Mouse (Mus musculus): Measurements from ENCODE around the gene Agtrap. TPM values are rescaled to one million over a fixed set of nuclear protein-coding genes. Genes with fewer than 3 reads are reported as not detected.

The Agtrap gene
- polyA plus RNA-seq, 1 experiment = 20.9 TPM

DNA sequence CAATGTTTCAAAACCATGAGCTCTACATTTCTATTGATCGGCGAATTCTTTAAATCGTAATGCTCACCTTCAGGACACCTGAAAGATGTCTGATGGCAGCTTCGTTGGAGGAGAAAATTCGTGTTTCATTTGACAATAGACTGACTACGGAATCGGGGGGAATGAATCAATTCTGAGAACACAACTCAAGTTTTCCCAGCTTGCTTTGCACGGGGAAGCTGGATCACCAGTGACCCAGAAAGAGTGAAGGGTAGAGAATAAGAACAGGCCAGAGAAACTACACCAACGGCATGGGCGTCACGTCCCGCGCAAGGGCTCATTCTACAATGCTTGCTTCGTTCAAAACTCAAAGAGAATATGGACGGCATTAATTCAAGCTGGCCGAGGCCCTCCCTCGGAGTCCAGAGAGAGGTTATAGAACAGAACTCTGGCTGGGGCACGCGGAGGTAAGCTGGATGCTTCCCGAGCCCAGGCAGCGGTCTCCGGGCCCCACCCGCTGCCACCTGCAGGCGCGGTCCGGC, 49.7 kb downstream of the Agtrap start:
- 6% methylated on average over 26 of the region's 26 CpGs for WGBS
- H3K4me1 ChIP-seq (ENCODE audit: control insufficient read depth, insufficient read depth, low read length) = peaks cover 3% of the 10 kb centered on the region; the same call in 1 of the 2 replicates
- H3K27ac ChIP-seq (ENCODE audit: control insufficient read depth, insufficient read depth, low read depth, low read length, poor library complexity) = peak overlapping the region; percentile 93
- TF ChIP-seq CTCF (IDR thresholded peaks at IDR 0.05; ENCODE audit: control insufficient read depth, insufficient read depth, low read length) (no peak), POLR2A (IDR thresholded peaks at IDR 0.05; ENCODE audit: borderline replicate concordance, control insufficient read depth, low read depth, low read length) (no peak)
- H3K4me3 ChIP-seq (replicated peaks; ENCODE audit: control insufficient read depth, low read depth, low read length) = peak overlapping the region; percentile 85

DNA sequence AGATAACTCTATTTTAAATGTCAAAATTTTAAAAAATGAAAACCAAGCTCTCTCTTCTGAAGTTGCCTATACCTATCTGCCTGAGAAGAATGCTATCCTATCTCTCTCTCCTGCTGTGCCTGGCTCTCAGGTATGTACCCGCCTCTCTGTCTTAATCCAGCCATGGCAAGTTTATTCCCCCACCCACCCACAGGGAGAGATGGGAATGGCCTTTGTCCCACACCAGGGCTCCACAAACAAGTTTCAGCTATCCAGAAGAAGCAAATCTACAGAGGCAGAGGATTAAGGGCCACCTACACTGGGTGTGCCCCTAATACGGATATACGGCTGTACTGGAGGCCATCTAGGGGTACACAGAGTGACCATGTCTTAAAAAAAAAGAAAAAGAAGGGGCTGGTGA, 52.4 kb downstream of the Agtrap start:
- no peak for TF ChIP-seq CTCF (IDR thresholded peaks at IDR 0.05; ENCODE audit: control insufficient read depth, insufficient read depth, low read length)
- no peak for TF ChIP-seq POLR2A (IDR thresholded peaks at IDR 0.05; ENCODE audit: borderline replicate concordance, control insufficient read depth, low read depth, low read length)
- WGBS = 78% methylated on average over 3 of the region's 3 CpGs
- H3K4me1 ChIP-seq (ENCODE audit: control insufficient read depth, insufficient read depth, low read length) = peaks cover 1% of the 10 kb centered on the region; the same call in 1 of the 2 replicates
- H3K27ac ChIP-seq (ENCODE audit: control insufficient read depth, insufficient read depth, low read depth, low read length, poor library complexity) = no peak overlapping the region
- no peak overlapping the region for H3K4me3 ChIP-seq (replicated peaks; ENCODE audit: control insufficient read depth, low read depth, low read length)

DNA sequence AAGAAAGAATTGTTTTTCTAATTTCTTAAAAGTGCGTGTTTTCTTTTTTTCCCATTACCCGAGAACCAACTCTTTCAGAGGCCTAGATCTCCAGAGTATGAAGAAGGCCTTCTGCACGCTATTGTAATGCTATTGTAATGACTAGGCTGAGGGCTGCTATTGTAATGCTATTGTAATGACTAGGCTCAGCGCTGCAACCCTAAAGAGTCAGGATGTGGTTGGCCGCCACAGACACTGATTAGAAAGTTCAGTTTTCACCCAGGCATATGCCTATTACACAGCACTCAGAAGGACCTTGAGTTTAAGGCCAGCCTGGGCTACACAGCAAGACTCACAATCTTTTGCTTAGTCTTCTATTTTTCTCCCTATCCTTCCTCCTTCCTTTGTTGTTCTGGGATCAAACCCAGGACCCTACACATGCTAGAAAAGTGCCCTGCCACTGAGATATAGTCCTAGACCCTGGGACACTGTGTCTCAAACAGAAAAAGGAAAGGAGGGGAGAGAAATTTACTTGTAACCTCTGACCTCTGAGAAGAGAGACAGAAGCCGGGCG, 53.9 kb downstream of the Agtrap start:
- no peak for TF ChIP-seq POLR2A (IDR thresholded peaks at IDR 0.05; ENCODE audit: borderline replicate concordance, control insufficient read depth, low read depth, low read length)
- TF ChIP-seq CTCF (IDR thresholded peaks at IDR 0.05; ENCODE audit: control insufficient read depth, insufficient read depth, low read length) = no peak
- H3K4me1 ChIP-seq (ENCODE audit: control insufficient read depth, insufficient read depth, low read length) = no peaks in the 10 kb centered on the region
- 53% methylated on average over 7 of the region's 7 CpGs for WGBS
- no peak overlapping the region for H3K27ac ChIP-seq (ENCODE audit: control insufficient read depth, insufficient read depth, low read depth, low read length, poor library complexity)
- H3K4me3 ChIP-seq (replicated peaks; ENCODE audit: control insufficient read depth, low read depth, low read length) = no peak overlapping the region

DNA sequence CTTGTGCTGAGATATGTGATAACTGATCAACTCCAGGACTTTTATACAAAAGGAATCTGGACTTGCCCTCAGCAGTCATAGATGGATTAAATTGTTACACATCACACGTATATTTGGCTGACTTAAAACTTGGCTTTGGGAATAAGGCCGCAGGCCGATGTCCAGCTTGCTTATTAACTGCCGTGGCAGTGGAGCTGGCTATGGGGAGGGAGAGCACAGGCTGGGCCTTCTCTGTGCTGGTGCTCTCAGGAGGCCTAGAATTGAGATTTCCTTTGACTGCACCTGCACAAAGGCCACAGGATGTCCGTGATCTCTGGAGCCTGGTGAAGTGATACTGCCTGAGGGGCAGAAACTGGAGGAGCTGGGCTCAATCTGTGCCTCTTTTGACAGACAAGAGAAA, 57.3 kb downstream of the Agtrap start:
- Histone ChIP-seq H3K27ac (ENCODE audit: control insufficient read depth, insufficient read depth, low read depth, low read length, poor library complexity) (no peak overlapping the region), H3K4me1 (ENCODE audit: control insufficient read depth, insufficient read depth, low read length) (no peaks in the 10 kb centered on the region), H3K4me3 (replicated peaks; ENCODE audit: control insufficient read depth, low read depth, low read length) (no peak overlapping the region)
- TF ChIP-seq POLR2A (IDR thresholded peaks at IDR 0.05; ENCODE audit: borderline replicate concordance, control insufficient read depth, low read depth, low read length) (no peak), CTCF (IDR thresholded peaks at IDR 0.05; ENCODE audit: control insufficient read depth, insufficient read depth, low read length) (no peak)
- WGBS = 82% methylated on average over 5 of the region's 5 CpGs

DNA sequence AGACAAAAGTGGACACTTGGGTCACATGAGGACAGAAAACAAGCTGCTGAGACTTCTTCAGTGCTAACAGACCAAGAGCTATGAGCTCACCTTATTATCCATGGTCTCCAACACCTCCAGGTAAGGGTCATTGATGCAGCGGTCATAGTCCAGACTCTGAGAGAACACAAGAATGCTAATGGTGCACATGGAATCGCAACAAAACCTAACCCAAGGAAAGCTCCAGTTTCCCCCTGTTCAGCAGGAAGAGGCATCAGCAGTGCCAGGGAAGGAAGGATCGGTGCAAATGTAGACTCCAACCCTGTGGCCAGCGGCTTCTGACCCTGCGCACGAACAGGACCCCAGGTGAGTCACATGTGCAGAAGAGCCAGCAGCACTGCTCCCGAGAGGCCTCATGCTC, 58.5 kb downstream of the Agtrap start:
- Histone ChIP-seq H3K4me3 (replicated peaks; ENCODE audit: control insufficient read depth, low read depth, low read length) (no peak overlapping the region), H3K27ac (ENCODE audit: control insufficient read depth, insufficient read depth, low read depth, low read length, poor library complexity) (no peak overlapping the region), H3K4me1 (ENCODE audit: control insufficient read depth, insufficient read depth, low read length) (no peaks in the 10 kb centered on the region)
- WGBS = 89% methylated on average over 7 of the region's 7 CpGs
- no peak for TF ChIP-seq CTCF (IDR thresholded peaks at IDR 0.05; ENCODE audit: control insufficient read depth, insufficient read depth, low read length)
- no peak for TF ChIP-seq POLR2A (IDR thresholded peaks at IDR 0.05; ENCODE audit: borderline replicate concordance, control insufficient read depth, low read depth, low read length)

Other genes with a start within 250 kb of the Agtrap start
- 2.0 and 4.5 TPM in 2 replicates for gene Zfp933, start 239.7 kb downstream of the Agtrap start, polyA plus RNA-seq (2011; ENCODE audit: insufficient read depth, insufficient read length, low replicate concordance, missing spikeins)
- 88.5 and 129 TPM in 2 replicates for gene Miip, start 219.2 kb downstream of the Agtrap start, polyA plus RNA-seq (2011; ENCODE audit: insufficient read depth, insufficient read length, low replicate concordance, missing spikeins)
- 2.1 and 3.3 TPM in 2 replicates for gene Fv1, start 219.1 kb downstream of the Agtrap start, polyA plus RNA-seq (2011; ENCODE audit: insufficient read depth, insufficient read length, low replicate concordance, missing spikeins)
- gene Mfn2, start 183.3 kb downstream of the Agtrap start, polyA plus RNA-seq (2011; ENCODE audit: insufficient read depth, insufficient read length, low replicate concordance, missing spikeins) = 12.1 and 23.5 TPM in 2 replicates
- 5.6 and 10.2 TPM in 2 replicates for gene Plod1, start 151.3 kb downstream of the Agtrap start, polyA plus RNA-seq (2011; ENCODE audit: insufficient read depth, insufficient read length, low replicate concordance, missing spikeins)
- 12.4 and 19.6 TPM in 2 replicates for gene 2510039O18Rik, start 147.1 kb downstream of the Agtrap start, polyA plus RNA-seq (2011; ENCODE audit: insufficient read depth, insufficient read length, low replicate concordance, missing spikeins)
- not detected in 2 replicates for gene Nppb, start 102.2 kb downstream of the Agtrap start, polyA plus RNA-seq (2011; ENCODE audit: insufficient read depth, insufficient read length, low replicate concordance, missing spikeins)
- not detected in 2 replicates for gene Nppa, start 87.3 kb downstream of the Agtrap start, polyA plus RNA-seq (2011; ENCODE audit: insufficient read depth, insufficient read length, low replicate concordance, missing spikeins)
- 3.4 and 6.8 TPM in 2 replicates for gene Clcn6, start 49.2 kb downstream of the Agtrap start, polyA plus RNA-seq (2011; ENCODE audit: insufficient read depth, insufficient read length, low replicate concordance, missing spikeins)
- gene Mthfr, start 49.0 kb downstream of the Agtrap start, polyA plus RNA-seq (2011; ENCODE audit: insufficient read depth, insufficient read length, low replicate concordance, missing spikeins) = 5.2 and 9.6 TPM in 2 replicates
- 7.4 and 13.9 TPM in 2 replicates for gene Mad2l2, start 42.4 kb upstream of the Agtrap start, polyA plus RNA-seq (2011; ENCODE audit: insufficient read depth, insufficient read length, low replicate concordance, missing spikeins)
- gene Draxin, start 42.7 kb upstream of the Agtrap start, polyA plus RNA-seq (2011; ENCODE audit: insufficient read depth, insufficient read length, low replicate concordance, missing spikeins) = 1.7 and 5.6 TPM in 2 replicates
- 3.4 and 11.2 TPM in 2 replicates for gene Fbxo6, start 64.1 kb upstream of the Agtrap start, polyA plus RNA-seq (2011; ENCODE audit: insufficient read depth, insufficient read length, low replicate concordance, missing spikeins)
- 1.7 TPM in 1 of 2 replicates, not detected in the other for gene Fbxo44, start 72.5 kb upstream of the Agtrap start, polyA plus RNA-seq (2011; ENCODE audit: insufficient read depth, insufficient read length, low replicate concordance, missing spikeins)
- not detected in 2 replicates for gene Fbxo2, start 72.6 kb upstream of the Agtrap start, polyA plus RNA-seq (2011; ENCODE audit: insufficient read depth, insufficient read length, low replicate concordance, missing spikeins)
- gene Disp3, start 199.9 kb upstream of the Agtrap start, polyA plus RNA-seq (2011; ENCODE audit: insufficient read depth, insufficient read length, low replicate concordance, missing spikeins) = not detected in 2 replicates